Mouse (Mus musculus): ENCODE measurements around the gene Cep41. TPM values are rescaled to one million over a fixed set of nuclear protein-coding genes. Genes with fewer than 3 reads are reported as not detected.

Gene Cep41
- polyA plus RNA-seq, 1 experiment from 2014 or later: 16.0 TPM

DNA sequence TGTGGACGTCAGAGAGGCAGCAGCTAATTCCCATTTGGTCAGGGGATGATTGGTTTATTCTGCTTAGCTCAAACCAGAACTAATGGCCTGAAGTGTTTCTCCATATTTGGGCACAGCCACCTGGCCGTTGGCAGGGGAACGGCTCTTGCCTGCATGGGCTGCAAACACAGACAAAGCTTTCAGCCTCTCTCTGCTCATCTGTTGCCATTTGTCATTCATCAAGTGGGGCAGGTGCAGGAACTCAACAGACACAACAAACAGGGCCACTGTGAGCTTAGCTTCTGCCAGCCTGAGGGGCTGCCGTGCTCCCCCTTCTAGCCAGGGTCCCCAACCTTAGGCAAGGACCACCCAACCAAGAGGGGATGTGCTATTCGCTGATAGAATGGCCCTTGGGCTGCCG lies 65.4 kb downstream of the Cep41 start:
- Histone ChIP-seq H3K36me3 (no peaks in the 10 kb centered on the region), H3K27ac (peak overlapping the region; percentile 76), H3K9me3 (no peaks in the 10 kb centered on the region), H3K27me3 (ENCODE audit: insufficient read depth, poor library complexity, severe bottlenecking) (no peaks in the 10 kb centered on the region), H3K4me1 (replicated peaks) (peaks cover 34% of the 10 kb centered on the region), H3K4me3 (no peak overlapping the region)
- DNase-seq (ENCODE audit: low spot score): no peak
- WGBS: 63% methylated on average over 6 of the region's 6 CpGs

DNA sequence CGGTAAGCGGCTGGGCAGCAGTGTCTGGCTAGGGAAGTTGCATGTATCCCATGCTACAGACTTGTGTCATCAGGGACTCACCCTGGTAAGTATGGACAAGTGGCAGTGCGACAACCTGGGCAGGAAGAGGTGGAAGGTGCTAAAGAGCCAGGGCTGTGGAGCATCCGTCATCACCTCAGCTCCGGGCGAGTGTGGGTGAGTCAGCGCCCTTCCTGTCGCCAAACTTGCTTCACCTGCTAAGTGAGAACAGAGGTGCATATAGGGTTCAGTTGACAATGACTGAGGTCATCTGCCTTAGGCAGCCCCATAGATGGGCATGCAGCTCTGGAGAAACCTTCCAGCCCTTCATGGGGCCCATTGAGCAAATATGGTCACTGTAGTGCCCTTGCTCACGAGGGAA lies 68.8 kb downstream of the Cep41 start:
- DNase-seq (ENCODE audit: low spot score): no peak
- Histone ChIP-seq H3K27ac (peak overlapping the region; percentile 30), H3K36me3 (no peaks in the 10 kb centered on the region), H3K4me1 (replicated peaks) (peaks cover 32% of the 10 kb centered on the region), H3K9me3 (no peaks in the 10 kb centered on the region), H3K27me3 (ENCODE audit: insufficient read depth, poor library complexity, severe bottlenecking) (no peaks in the 10 kb centered on the region), H3K4me3 (no peak overlapping the region)
- WGBS: 89% methylated on average over 9 of the region's 9 CpGs

DNA sequence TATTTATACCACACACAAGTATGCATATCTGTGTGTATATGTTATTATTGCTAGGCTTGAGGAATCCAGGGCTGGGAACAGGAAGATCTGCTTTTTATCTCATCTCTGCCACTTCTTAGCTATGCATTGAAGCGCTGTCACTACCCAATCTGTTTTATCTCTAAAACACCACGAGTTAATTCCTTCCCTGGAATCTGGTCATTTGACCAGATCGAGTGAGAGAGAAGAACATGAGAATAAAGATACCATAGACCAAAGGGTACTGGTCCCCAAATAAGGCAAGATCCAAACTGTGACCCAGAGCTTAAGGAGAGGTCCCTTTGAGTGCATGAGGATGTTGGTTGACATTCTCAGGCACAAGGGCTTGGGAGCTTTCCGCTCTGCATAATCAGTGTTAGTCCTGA lies 71.6 kb downstream of the Cep41 start:
- Histone ChIP-seq H3K27ac (no peak overlapping the region), H3K4me3 (no peak overlapping the region), H3K36me3 (no peaks in the 10 kb centered on the region), H3K9me3 (no peaks in the 10 kb centered on the region), H3K27me3 (ENCODE audit: insufficient read depth, poor library complexity, severe bottlenecking) (no peaks in the 10 kb centered on the region), H3K4me1 (replicated peaks) (peaks cover 45% of the 10 kb centered on the region)
- no peak for DNase-seq (ENCODE audit: low spot score)
- WGBS: 89% methylated on average over 4 of the region's 4 CpGs

DNA sequence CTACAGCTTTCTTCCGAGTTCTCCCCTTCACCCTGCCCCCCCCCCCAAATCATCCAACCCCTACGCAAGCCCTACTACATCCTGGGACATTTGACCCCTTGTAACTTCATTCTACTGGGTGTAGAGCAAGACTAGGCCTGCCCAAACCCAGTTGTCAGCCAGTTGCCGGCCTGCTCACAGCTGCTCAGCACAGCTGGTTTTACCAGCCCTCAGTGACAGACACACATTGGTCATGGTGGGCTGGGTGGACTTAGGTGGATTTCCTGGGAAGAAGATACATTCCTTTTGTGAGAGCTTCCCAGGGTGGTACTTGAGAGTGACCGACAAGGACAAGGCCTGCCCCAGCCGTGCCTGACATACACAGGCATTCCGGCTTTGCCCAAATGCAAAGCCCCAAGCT lies 72.6 kb downstream of the Cep41 start:
- no peak for DNase-seq (ENCODE audit: low spot score)
- Histone ChIP-seq H3K9me3 (no peaks in the 10 kb centered on the region), H3K4me1 (replicated peaks) (peaks cover 55% of the 10 kb centered on the region), H3K27ac (peak overlapping the region; percentile 93), H3K36me3 (no peaks in the 10 kb centered on the region), H3K4me3 (no peak overlapping the region), H3K27me3 (ENCODE audit: insufficient read depth, poor library complexity, severe bottlenecking) (no peaks in the 10 kb centered on the region)
- 82% methylated on average over 6 of the region's 6 CpGs for WGBS

DNA sequence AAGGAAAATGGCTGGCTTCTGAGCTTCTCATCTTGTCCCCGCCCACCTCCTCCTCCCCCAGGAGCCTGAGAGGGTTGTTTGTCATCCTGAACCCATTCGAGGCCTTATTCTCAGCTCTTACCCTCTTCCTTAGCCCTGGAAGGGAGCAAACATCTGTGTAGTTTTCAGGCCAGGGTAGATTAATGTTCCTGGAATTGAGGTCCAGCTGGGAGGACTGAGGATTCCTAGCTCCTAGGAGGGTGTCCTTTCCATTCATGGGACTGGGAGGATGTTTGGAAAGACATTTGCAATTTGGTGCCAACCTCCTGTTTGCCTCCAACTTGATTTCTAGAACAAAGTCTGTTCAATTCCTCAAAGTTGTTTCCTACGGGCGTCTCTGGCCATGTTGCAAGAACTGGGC lies 73.0 kb downstream of the Cep41 start:
- Histone ChIP-seq H3K36me3 (no peaks in the 10 kb centered on the region), H3K27ac (peak overlapping the region; percentile 93), H3K4me1 (replicated peaks) (peaks cover 59% of the 10 kb centered on the region), H3K9me3 (no peaks in the 10 kb centered on the region), H3K4me3 (no peak overlapping the region), H3K27me3 (ENCODE audit: insufficient read depth, poor library complexity, severe bottlenecking) (no peaks in the 10 kb centered on the region)
- WGBS: 82% methylated on average over 4 of the region's 4 CpGs
- DNase-seq (ENCODE audit: low spot score): no peak

DNA sequence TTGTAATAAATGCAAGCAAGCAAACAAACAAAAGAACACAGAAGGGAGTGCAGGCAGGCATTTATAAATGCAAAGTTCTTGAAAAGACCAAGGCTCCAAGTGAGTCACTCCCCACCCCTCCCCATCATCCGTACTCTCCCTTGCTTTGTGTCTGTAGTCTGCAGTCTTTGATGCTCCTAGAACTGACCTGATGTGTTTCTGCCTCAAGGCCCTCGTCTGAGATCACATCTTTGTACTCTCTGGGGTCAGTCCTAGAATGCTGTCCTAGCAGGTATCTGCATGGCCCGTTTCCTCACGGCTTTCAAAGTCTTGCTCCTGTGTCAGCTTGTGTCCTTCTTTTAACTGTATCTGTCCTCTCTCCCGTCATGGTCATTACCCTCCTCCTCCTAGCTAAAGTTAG lies 73.9 kb downstream of the Cep41 start:
- peak overlapping the region; percentile 93 for H3K27ac ChIP-seq
- DNase-seq (ENCODE audit: low spot score): no peak
- no peaks in the 10 kb centered on the region for H3K27me3 ChIP-seq (ENCODE audit: insufficient read depth, poor library complexity, severe bottlenecking)
- peaks cover 69% of the 10 kb centered on the region for H3K4me1 ChIP-seq (replicated peaks)
- H3K9me3 ChIP-seq: no peaks in the 10 kb centered on the region
- 55% methylated on average over 5 of the region's 5 CpGs for WGBS
- H3K4me3 ChIP-seq: no peak overlapping the region
- H3K36me3 ChIP-seq: no peaks in the 10 kb centered on the region

DNA sequence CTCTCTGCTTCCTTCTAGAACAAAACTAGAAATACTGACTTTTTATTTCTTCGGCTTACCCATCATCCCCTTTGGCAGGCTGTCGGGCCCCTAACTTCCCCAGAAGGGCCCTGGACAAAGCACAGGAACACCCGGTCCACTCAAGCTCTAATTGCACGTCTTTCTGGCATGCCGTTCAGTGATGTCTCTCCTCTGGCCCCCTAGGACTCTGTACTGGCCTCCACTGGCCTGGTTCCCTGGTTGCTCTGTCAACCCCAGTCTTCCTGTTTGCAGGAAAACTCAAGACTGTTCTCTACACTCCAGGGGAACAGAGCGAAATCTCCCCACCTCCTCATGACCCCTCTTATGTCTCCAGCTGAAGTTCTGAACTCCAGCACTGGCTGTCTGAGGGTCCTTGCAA lies 74.8 kb downstream of the Cep41 start:
- H3K27ac ChIP-seq: peak overlapping the region; percentile 93
- DNase-seq (ENCODE audit: low spot score): no peak
- no peak overlapping the region for H3K4me3 ChIP-seq
- peaks cover 78% of the 10 kb centered on the region for H3K4me1 ChIP-seq (replicated peaks)
- no peaks in the 10 kb centered on the region for H3K36me3 ChIP-seq
- H3K27me3 ChIP-seq (ENCODE audit: insufficient read depth, poor library complexity, severe bottlenecking): no peaks in the 10 kb centered on the region
- no peaks in the 10 kb centered on the region for H3K9me3 ChIP-seq
- WGBS: 29% methylated on average over 6 of the region's 6 CpGs

DNA sequence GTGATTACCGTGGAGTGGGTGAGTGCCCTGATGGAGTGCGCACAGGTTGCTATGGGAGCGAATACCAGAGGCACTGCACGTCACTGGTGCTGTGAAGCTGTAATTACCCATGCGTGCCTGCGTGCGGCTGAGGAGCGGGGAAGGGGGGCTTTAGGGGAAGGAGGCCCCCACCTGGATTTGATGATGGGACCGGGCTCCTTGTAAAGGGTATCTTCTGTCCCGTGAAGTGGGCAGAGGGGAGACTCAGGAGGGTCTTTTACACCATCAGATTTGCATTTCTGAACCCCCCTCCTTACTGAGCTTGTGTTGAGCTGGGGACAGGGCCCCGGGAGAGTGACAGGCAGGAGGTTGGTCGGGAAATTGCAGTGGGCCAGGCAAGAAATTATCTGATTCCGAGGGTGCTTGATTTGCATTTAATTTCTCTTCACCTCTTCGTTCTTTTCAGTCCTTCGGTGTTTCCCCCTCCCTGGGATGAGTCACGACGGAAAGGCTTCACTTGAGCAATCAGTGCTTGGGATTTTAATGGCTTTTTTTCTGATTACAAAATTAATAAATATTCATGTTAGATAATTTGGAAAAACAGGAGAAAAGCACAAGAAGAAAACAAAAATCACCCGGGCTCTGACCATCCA lies 75.5 kb downstream of the Cep41 start:
- Histone ChIP-seq H3K27me3 (ENCODE audit: insufficient read depth, poor library complexity, severe bottlenecking) (no peaks in the 10 kb centered on the region), H3K4me3 (peak overlapping the region; percentile 45), H3K27ac (peak overlapping the region; percentile 93), H3K9me3 (no peaks in the 10 kb centered on the region), H3K4me1 (replicated peaks) (peaks cover 82% of the 10 kb centered on the region), H3K36me3 (no peaks in the 10 kb centered on the region)
- 2% methylated on average over 18 of the region's 18 CpGs for WGBS
- DNase-seq (ENCODE audit: low spot score): peak; percentile 79

DNA sequence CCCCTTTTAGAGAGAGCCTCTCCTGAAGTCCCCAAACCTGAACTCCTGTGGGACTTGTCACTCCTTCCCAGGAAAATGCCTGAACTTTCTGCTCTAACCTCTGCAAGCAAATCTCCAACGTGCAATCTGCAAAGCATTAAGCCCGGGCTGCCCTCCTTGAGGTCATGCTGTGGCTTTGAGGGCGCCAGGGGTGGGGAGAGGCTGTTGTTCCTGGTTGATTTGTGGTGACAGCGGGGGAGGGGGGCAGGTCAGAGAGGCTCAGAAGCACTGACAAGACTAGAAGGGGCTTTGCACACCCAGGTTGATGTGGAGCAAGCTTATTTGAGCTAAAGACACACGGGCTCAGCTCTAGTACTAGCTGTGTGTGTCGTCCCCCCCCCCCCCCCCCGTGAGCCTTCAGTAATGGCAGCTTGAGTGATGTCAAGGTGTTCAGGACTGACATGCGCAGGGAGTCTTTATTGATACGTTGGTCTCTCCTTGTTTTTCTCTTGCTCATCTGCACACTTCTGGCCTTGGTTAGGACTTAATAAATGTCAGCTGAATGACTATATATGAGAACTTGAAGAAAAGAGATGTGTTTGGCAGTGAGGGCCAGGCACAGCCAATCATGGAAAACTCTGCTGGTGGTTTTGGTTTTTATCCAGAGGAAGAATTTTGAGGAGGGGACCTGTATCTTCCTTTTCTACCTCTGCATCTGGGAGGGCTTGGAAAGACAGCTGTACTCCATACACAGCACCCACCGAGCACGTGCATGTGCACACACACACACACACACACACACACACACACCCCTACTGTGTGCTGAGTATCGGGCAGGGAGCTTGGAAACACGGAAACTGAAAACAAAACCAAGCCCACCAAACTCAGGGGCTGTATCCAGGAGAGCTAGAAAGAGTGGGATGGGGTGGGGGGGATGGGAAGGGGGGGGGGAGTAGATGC lies 76.3 kb downstream of the Cep41 start:
- H3K4me1 ChIP-seq (replicated peaks): peaks cover 90% of the 10 kb centered on the region
- peak overlapping the region; percentile 45 for H3K4me3 ChIP-seq
- H3K27me3 ChIP-seq (ENCODE audit: insufficient read depth, poor library complexity, severe bottlenecking): no peaks in the 10 kb centered on the region
- no peaks in the 10 kb centered on the region for H3K9me3 ChIP-seq
- DNase-seq (ENCODE audit: low spot score): peak; percentile 89
- H3K27ac ChIP-seq: peak overlapping the region; percentile 93
- no peaks in the 10 kb centered on the region for H3K36me3 ChIP-seq
- 2% methylated on average over 13 of the region's 13 CpGs for WGBS

DNA sequence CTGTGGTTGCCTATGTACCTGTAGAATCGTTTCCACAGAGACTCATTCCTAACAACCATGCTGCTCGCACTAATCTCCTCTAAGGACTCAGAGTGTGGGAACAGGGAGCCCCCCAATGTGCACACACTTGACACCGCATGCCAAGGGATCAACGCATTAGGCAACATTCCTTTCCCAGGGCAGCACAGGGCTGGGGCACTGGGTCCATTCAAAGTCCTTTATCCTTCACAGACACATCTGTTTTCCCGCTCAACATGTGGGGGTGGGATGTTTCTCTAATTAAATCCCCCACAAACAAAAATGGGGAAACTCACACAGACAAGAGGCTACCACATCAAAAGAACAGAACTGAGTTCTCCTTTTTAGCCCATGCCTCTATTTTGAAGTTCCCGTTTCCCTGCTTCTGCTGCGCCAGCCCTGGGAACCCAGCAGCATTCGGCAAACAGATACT lies 77.0 kb downstream of the Cep41 start:
- Histone ChIP-seq H3K36me3 (no peaks in the 10 kb centered on the region), H3K4me3 (peak overlapping the region; percentile 45), H3K27ac (peak overlapping the region; percentile 93), H3K9me3 (no peaks in the 10 kb centered on the region), H3K27me3 (ENCODE audit: insufficient read depth, poor library complexity, severe bottlenecking) (no peaks in the 10 kb centered on the region), H3K4me1 (replicated peaks) (peaks cover 97% of the 10 kb centered on the region)
- under 1% methylated on average over 8 of the region's 8 CpGs for WGBS
- peak; percentile 62 for DNase-seq (ENCODE audit: low spot score)

DNA sequence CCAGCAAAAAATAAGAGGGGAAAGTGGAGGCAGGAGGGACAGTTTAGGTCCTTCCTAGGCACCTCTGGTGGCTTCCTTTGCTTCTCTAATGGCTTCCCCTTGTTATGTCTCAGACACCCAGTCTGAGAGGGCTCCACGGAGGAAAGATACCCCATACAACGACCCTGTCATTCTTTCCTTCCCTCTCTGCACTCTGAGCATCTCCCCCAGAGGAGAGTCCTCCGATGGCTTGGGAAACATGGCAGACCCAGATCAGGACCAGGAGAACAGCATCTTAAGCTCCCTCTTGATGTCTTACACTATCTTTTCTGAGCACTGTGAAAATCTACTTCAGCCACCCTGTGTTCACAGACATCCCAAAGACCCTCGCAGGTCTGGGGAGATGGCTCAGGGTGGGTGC lies 77.8 kb downstream of the Cep41 start:
- H3K36me3 ChIP-seq: no peaks in the 10 kb centered on the region
- H3K4me1 ChIP-seq (replicated peaks): peaks cover 97% of the 10 kb centered on the region
- no peaks in the 10 kb centered on the region for H3K27me3 ChIP-seq (ENCODE audit: insufficient read depth, poor library complexity, severe bottlenecking)
- 20% methylated on average over 4 of the region's 4 CpGs for WGBS
- H3K4me3 ChIP-seq: peak overlapping the region; percentile 45; the same call in 1 of the 2 replicates
- H3K27ac ChIP-seq: peak overlapping the region; percentile 93
- no peaks in the 10 kb centered on the region for H3K9me3 ChIP-seq
- DNase-seq (ENCODE audit: low spot score): no peak

DNA sequence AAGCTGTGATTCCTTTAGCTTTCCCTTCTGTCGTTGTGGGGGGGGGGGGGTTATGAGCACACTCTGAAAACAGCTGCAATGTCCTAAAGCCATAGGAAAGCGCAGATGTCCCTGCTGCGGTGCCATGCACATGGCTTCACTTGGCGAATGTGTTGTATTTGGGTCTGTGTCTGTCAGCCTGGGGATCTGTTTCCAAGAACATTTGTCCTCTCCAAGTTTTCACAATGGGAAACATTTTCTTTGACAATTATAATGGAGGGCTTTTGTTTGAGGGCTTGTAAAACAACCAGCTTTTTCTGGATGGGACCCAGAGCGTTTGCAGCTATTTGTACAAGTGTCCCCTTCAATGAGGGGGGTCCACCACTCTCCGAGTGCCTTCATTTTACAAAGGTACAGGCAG lies 79.3 kb downstream of the Cep41 start:
- no peak for DNase-seq (ENCODE audit: low spot score)
- H3K36me3 ChIP-seq: no peaks in the 10 kb centered on the region
- H3K9me3 ChIP-seq: no peaks in the 10 kb centered on the region
- H3K4me3 ChIP-seq: no peak overlapping the region
- peaks cover 90% of the 10 kb centered on the region for H3K4me1 ChIP-seq (replicated peaks)
- peak overlapping the region; percentile 93 for H3K27ac ChIP-seq
- H3K27me3 ChIP-seq (ENCODE audit: insufficient read depth, poor library complexity, severe bottlenecking): no peaks in the 10 kb centered on the region
- WGBS: 69% methylated on average over 6 of the region's 6 CpGs

DNA sequence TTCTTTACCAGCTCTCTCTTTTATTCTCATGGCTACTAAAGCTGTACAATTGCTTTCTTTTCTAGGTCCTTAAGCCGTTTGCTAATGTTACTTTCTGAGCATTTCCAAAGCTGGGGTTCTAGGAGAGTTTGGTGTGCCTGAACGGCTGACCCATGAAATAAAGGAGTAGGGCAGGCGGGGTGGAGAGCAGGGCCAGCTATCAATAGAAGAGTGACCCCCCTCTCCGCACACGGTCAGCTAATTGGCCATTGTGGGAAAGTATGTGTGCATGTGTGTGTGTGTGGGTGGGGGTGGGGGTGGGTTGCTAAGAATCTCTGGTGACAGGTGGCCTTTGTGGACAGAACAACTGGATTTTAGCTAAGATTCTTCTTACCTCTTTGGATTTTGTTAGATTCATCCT lies 82.3 kb downstream of the Cep41 start:
- WGBS: 35% methylated on average over 5 of the region's 5 CpGs
- H3K4me3 ChIP-seq: no peak overlapping the region
- peak overlapping the region; percentile 85 for H3K27ac ChIP-seq
- H3K36me3 ChIP-seq: no peaks in the 10 kb centered on the region
- no peaks in the 10 kb centered on the region for H3K27me3 ChIP-seq (ENCODE audit: insufficient read depth, poor library complexity, severe bottlenecking)
- DNase-seq (ENCODE audit: low spot score): no peak
- H3K4me1 ChIP-seq (replicated peaks): peaks cover 62% of the 10 kb centered on the region
- no peaks in the 10 kb centered on the region for H3K9me3 ChIP-seq
